Mouse (Mus musculus) left cerebral cortex, postnatal 36 days (tissue): Measurements from ENCODE around the gene Crip1. TPM values are rescaled to one million over a fixed set of nuclear protein-coding genes. Genes with fewer than 3 reads are reported as not detected.

Experiments
- DNase-seq, 2 experiments: peaks; one replicate each; pipeline ENCODE4 v3.0.0; 2021 to 2022; ENCODE audit warnings: low spot score in 2 of 2, mixed read lengths in 1 of 2
- intact Hi-C: fragments of 180-260 bp; cut with DNase I; formaldehyde crosslinking; loops from one replicate; pipeline ENCODE4 v1.15.1; 2025
- total RNA-seq, 2 experiments: library from RNA; stranded (reverse); gene quantifications; 2 replicates each; pipeline ENCODE4 v1.2.3; 2021

Gene Crip1
- total RNA-seq, 2 experiments from 2014 or later: 12.9 to 14.2 TPM

DNA sequence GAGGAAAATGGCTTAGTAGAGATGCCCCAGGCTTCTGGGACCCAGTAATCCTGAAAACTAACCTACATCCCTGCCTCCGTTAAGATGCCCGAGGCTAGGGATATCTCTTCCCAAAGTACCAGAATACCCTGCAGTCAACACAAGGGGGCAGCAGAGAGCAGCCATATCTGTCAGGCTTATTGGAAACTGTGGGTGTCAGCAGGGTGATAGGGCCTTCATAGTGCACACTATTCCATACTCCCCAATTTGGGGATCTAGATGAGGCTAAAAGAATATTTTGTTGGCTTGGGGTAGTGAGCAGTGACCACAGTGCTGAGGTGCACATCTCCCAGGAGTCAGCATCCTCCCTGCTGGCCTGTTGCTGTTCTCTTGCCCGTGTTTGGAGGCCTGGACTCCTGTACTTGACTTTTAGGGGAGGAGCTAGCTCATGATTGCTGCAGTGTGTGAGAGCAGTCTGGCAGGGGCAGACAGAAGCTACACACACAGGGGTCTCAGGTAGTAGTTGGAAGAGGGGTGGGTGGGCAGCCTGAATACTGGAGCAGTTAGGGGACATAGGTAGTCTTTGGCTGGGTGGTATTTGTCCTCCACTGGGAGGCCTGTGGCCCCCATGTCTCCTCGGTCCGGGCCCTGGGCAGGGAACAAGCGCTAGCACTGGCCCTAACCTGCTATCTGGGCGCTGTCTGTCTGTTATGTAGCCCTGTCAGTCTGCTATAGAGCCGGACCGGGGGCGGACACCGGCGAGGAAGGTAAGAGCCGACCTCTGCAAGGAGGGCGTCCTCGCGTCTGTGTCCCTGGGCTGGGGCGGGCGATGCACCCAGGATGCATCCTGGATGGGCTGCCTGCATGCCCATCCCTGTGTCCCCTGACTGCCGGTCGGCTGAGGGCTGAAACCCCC is 26.4 kb upstream of the Crip1 start:
- peak; percentile 77 to 80 for DNase-seq
- intact Hi-C loops: no loop called here

DNA sequence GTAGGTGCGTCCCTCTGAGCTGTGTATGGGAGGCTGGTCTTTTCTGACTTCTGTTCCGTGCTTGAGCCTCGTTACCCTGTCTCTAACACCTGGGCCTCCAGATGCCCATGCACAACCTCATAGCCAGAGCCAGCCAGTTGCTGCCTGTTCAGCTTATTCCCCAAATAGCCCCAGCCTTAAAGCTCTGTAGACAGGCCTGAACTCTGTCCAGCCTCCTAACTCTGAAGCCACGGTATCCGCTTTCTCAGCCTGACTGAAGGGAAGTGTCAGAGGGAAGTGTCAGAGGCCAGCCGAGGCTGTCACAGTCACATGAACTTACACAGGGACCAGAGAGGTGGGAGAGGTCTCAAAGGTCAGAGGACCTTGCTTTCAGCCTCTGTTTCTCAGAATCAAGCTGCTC is 21.4 kb upstream of the Crip1 start:
- intact Hi-C loops: no loop called here

DNA sequence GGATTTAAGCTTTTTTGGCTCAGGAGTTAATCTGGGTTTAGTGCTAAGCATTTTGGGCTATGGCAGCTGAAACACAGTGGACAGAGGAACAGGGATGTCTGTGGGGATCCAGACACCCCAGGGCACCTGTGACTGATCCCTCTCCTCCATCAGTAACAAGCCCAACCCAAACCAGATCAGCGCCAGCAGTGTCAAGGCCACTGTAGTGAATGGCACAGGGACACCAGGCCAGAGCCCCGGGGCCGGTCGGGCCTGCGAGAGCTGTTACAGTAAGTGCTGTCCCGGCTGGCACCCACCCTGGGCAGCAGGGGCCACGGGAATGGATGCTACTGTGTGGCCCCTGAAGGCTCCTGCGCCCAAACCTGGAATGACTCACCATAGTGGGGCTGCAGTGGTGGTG is 15.4 kb upstream of the Crip1 start:
- DNase-seq: no peak
- intact Hi-C loops: no loop called here

More for the DNA sequence above, 21.4 kb upstream of the Crip1 start:
- DNase-seq: no peak

DNA sequence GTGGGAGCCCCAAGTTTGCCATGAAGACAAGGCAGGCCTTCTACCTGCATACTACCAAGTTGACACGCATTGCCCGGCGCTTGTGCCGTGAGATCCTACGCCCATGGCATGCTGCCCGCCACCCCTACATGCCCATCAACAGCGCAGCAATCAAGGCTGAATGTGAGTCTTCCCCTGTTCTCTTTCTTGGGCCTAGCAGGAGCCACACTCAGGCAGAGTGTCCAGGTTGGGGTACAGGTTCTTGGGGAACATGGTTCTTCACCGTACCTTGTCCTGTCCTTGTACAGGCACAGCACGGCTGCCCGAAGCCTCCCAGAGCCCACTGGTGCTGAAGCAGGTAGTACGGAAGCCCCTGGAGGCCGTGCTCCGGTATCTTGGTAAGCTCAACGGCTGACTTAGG is 14.5 kb upstream of the Crip1 start:
- intact Hi-C loops: no loop called here
- DNase-seq: no peak

DNA sequence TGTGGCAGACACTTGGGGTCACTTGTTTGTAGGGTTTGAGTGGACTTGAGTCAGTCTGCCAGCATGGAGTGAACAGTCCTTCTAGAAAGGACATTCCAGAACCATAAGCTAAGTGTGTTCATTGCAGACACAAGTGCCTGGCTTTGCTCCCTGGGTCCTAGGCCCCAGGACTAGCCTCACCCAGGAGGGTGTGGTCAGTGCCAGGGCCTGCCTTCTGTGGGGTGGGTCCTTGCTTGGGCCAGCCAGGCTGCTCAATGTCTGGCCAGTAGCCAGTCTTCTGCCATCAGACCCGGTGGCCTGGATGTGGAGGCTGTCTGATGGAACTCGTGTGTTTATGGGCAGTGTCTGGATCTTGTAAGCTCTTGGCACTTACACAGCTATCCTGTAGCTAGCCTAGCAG is 13.5 kb upstream of the Crip1 start:
- intact Hi-C loops: no loop called here
- no peak for DNase-seq

DNA sequence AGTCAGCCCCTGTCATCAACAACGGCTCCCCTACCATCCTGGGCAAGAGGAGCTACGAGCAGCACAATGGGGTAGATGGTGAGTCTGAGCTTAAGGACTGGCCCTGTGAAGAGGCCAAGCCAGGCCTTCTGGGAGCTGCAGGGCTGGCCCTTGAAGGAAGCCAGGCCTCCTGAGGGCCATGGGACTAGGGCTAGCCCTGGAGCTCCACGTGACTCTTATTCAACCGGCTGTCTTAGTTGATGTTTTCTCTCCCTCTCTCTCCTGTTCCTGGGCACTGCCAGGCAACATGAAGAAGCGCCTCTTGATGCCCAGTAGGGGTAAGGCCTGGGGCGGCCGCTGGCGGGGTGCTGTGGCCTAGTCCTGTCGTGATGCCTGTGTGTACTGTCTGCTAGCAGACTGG is 12.9 kb upstream of the Crip1 start:
- no peak for DNase-seq
- intact Hi-C loops: no loop called here

DNA sequence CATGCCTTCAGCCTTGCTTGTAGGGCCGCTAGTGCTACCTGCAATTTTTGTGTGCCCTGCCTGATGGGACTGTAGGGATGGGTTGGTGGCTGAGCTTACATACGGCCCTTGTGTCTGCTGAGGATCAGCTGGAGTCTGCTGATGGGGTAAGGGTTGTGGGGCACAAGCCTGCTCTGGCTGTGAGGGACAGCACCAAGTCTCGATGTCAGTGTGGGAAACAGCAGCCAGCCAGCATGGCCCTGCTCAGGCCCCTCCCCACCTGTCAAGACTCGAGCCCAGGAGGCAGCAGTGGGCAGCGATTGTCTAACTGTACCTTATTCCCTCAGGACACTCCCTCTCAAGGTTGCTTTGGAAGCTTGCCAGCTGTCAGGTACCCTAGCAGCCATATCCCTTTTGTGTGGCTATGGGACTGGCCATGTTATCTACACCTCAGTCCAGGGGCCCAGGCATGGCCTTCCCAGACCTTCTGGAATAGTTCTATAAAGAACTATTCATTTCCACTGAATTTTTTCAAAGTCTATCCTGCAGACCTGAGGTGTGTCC is 12.2 kb upstream of the Crip1 start:
- DNase-seq: no peak
- intact Hi-C loops: no loop called here

DNA sequence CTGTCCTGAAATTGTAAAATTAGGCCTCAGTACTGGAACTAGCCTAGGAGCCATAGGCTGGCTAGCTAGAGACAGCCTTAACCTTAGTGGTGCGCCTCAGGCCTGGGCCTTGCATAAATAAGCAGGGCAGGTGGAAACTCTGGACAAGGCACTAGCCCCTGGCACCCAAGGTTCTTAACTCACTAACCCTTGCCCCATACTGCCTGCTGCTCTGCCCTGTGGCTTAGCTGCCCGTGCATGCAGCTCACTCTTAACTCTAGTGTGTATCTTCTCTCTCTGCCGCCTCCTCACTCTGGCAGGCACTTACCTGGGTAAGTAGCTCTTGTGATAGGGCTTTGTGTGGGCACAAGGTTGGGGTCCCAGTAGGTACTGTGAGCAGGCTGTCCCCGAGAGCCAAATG is 11.6 kb upstream of the Crip1 start:
- DNase-seq: no peak
- intact Hi-C loops: no loop called here

DNA sequence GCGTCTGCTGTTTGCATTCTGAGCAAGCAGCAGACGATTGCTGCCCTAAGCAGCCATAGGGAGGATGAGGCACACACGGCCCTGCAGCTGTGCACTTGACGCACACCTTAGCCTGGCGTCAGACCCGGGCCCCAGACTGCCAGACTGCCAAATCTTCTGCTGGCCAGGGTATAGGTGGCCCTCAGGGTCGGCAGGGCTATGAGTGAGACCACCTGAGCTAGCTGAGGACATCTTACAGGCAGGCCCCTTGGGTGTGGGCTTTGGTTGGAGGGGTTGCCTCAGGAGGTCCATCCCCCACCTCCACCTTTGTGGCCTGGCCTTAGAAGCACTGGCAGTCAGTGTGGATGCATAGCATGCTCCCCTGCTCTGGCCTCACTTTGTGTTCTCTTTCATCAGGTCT is 10.7 kb upstream of the Crip1 start:
- DNase-seq: no peak
- intact Hi-C loops: no loop called here

DNA sequence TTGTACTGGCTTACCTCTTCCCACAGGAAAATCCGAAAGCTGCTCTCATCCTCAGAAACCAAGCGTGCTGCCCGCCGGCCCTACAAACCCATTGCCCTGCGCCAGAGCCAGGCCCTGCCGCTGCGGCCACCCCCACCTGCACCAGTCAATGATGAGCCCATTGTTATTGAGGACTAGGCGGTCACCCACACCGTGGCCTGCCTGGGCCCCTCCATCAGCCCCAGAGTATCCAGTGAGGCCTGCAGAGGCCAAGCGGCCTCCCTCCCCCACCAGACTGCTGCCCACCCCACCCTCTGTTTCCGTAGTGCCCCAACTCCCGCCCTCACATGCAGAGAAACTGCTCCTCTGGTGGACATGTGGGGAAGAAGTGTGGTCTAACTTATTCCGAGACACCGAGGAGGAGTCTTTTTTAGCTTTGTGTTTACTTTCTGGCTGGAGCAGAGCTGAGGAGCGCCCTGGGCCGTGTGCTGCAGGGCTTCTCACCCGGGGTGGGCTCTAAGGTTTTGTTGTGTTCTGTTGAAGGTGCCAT is 9.6 kb upstream of the Crip1 start:
- intact Hi-C loops: no loop called here
- no peak for DNase-seq

DNA sequence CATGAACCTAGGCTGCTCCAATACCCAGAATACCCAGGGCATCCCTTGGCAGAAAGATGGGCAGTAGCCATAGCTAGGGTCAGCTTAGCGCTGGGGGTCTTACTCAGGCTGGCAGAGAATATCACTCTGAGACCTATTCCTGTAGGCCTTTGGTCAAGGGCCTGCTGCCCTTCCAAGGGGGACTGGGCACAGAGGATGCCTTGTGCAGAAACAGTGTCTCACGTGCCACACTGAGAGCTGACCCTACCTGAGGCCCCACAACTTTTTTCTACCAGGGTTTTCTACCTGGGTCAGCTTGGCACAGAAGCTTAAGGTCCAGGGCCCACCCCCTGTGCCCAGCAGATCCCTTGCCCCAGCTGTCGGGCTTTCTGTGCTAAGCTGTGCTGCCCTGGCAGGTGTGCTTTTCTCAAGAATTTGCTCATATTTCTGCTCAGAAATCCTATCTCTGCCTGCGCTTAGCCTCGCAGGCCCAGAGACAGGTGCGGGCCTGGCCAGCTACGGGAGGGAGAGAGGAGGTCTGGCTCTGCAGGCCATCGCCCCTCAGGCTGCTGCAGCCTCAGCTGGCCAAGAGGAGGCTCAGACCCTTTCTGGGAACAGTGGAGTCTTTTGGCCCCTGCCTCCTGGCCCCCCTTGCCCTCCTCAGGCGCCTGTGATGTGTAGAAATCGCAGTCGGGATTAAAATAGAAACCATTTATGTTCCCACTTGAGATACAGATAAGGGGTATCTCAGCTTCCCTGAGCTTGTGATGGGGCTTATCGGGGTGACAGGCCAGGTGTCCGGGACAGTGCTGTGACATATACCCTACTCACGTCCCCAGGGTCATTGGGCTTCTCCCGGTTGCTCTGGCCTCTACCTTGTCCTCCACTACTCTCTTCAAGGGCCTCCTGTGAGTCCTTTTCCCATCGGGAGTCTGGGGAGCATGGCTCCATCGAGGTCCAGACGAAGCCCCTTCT is 8.6 kb upstream of the Crip1 start:
- DNase-seq: no peak
- intact Hi-C loops: no loop called here

DNA sequence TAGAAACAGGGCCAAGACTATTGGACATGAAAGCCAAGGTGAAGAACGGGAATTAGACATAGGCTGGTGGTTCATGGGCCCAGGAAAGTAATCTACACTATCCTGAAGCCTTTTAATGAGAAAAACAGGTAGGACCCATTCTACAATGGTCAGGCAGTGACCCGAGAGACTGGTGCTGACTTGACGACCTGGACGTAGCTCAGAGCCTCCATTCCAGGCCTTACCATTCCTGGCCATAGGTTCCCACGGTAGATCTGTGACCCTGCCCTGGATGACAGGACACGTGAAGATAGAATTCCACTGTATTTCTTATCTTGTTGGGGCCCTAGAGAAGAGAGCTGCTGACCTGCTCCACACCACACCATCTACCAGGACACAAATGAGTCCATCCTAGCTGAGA is 7.8 kb upstream of the Crip1 start:
- DNase-seq: no peak
- intact Hi-C loops: no loop called here

DNA sequence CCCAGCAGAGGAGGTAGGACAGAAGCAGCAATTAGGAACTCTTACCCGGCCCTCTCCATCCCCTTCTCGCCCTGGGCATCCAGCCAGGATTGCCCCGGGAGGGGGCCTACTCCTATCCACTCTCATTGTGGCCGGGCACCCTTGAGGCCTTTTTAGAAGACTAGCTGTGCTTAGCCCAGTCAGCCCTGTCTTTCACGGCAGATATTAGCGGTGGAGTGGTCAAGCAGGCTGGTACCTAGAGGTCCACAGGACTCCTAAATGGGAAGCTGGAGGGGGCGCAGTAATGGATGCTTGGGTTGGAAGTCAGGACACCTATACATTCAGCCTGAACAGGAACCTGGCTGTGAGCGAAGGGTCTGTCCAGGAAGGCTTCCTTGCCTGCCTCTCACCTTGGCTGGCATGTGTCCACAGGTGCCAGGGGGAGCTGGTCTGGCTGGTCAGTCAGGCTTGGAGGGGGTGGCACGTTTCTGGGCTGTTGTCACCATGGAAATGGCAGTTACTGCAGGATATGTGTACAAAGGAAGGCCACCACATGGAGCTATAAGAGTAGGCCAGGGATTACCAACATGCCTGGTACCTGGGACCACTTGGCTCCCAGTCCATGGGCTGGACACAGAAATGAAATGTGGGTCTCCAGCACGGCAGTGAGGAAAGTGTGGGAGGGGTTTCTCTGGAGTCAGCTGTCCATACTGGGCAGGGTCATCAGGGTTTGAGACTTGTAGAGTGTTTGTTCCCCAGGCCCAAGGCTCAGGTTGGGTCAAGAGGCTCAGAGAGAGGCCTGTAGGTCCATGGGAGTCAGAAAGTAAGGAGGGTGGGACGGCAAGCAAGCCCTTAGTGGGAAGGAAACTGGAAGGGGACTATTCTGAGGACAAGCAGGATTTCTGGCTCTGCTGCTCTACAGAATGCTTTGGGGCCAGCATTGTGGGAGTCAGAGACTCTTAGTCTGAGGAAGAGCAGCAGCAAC is 6.9 kb upstream of the Crip1 start:
- intact Hi-C loops: no loop called here
- DNase-seq: no peak

DNA sequence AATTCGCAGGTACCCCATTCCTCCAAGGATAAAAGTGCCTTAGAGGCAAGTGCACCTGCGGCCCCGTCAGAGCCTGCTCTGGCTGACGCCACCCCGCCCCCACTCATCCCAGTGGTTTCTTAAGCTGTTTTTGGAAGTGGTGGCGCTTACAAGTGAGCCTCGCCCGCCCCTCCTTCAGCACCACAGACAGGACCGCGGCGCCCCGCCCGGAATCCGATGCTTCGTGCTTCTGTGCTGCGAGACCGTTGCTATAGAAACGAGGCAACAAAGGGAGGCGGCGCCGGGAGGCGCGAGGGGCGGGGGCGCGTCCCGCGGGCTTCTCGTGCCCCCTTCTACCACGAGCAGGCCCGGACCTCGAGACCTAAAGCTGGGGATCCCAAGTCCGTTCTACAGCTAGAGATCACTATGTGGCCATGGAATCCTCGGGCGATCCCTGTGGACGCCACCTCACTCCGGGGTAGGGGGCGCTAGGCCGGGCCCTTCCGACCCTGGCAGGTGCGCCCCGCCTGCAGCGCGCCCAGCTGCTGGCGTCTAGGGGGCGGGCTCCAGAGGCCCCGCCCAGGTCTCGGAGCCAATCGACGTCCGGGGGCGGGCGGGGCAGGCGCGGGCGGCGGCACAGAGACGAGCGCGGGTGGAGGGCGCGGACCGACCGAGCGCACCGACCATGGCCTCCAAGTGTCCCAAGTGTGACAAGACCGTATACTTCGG is 6.1 kb upstream of the Crip1 start, which contains the start of gene Crip2:
Crip2 (plus strand) TSS at position 329 of the 708 bp plus-strand sequence.
- intact Hi-C loops: loop anchor here (5.0 kb wide), 1 partner anchor 47 kb away; the partner anchor contains the start of gene Tmem121
- DNase-seq: peak; percentile 92 to 94

DNA sequence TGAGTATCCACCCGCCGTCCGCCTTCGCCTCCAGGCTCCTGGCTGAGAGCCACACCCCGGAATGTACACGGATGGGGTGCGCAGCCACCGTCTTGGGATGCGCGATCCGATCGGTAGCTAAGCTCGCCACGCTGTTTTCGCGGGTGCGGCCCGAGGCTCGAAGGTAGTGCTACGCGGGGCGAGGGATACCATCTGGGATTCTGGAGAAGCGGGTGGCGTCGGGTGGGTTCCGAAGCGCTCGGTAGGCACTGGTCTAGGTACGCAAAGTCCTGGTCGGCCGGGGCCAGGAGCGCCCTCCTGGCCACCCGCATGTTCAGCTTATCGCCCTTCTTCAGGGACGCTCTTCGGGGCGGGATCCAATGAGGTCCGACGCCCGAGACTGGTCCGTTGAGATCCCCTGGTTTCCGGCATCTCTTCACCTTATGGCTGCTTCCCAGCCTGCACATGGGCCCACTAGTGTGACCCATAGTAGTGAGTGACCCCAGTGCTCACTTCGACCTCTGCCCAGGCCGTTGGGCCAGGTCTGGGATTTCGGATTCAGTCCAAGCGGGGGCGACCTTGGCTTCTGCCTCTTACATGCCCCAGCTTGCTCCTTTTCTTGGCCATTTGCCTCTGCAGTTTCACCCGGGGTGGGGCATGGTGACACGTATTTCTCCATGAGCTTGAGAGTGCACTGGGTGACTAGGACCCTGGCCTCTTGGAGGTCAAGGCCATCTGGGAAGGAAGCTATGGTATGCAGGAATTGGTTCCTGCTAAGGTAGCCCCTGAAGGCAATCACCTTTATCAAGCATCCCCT is 5.3 kb upstream of the Crip1 start:
- intact Hi-C loops: loop anchor here (5.0 kb wide), 1 partner anchor 46 kb away; the partner anchor contains the start of gene Tmem121

DNA sequence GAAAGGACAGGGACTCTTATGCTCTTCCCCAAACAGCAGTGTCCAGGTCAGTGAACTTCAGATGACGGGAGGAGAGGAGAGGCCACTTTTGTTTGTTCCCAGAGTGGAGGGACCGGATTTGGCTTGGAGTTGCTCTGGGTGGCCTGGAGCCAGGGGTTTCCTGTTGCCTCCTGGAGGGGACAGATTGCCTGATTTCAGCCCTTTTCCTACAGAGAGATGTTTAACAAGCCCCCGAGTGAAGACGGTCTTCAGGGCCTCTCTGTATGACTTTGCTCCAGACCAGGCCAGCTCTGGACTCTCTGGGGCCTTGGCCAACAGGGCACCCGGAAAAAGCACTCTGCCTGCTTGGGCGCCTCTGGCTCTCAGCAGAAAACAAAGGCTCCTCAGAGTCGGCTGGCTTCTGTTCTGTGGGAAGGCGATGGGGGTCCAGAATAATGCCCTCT is 4.6 kb upstream of the Crip1 start:
- intact Hi-C loops: loop anchor here (5.0 kb wide), 1 partner anchor 46 kb away; the partner anchor contains the start of gene Tmem121
- DNase-seq: no peak

More for the DNA sequence above, 5.3 kb upstream of the Crip1 start:
- DNase-seq: no peak
